Mouse (Mus musculus): ENCODE data around the gene Ciao2a.

Ciao2a gene

GRCm38 (mm10) chr9:66167222-66167621 lies 40.8 kb downstream of the Ciao2a start:
- DNase-seq, result no peak

- no peak for DNase-seq
These were observed 41.8 kb downstream of the Ciao2a start for GRCm38 (mm10) chr9:66168233-66168632.

GRCm38 (mm10) chr9:66170506-66170905 lies 44.1 kb downstream of the Ciao2a start:
- DNase-seq, result no peak

- DNase-seq, result no peak
These were observed 45.0 kb downstream of the Ciao2a start for GRCm38 (mm10) chr9:66171275-66171921.

GRCm38 (mm10) chr9:66173316-66173855 lies 47.0 kb downstream of the Ciao2a start:
- DNase-seq, result no peak

- no peak for DNase-seq
These were observed 48.6 kb downstream of the Ciao2a start for GRCm38 (mm10) chr9:66174985-66175384.

- no peak for DNase-seq
These were observed 51.6 kb downstream of the Ciao2a start for GRCm38 (mm10) chr9:66177975-66178374.

- no peak for DNase-seq
These were observed 53.4 kb downstream of the Ciao2a start for GRCm38 (mm10) chr9:66179795-66180194.

GRCm38 (mm10) chr9:66181126-66181825 lies 54.9 kb downstream of the Ciao2a start:
- no peak for DNase-seq

GRCm38 (mm10) chr9:66181826-66182678 lies 55.6 kb downstream of the Ciao2a start:
- no peak for DNase-seq

- DNase-seq, result no peak
These were observed 56.2 kb downstream of the Ciao2a start for GRCm38 (mm10) chr9:66182679-66182993.

GRCm38 (mm10) chr9:66183023-66183422 lies 56.6 kb downstream of the Ciao2a start:
- DNase-seq, result no peak

- DNase-seq, result no peak
These were observed 58.2 kb downstream of the Ciao2a start for GRCm38 (mm10) chr9:66184572-66184971.

- DNase-seq, result no peak
These were observed 60.0 kb downstream of the Ciao2a start for GRCm38 (mm10) chr9:66186426-66186825.

Data from cerebellum, adult 8-10 months (tissue).